Mouse (Mus musculus) kidney, postnatal 36 days (tissue): Measurements from ENCODE around the gene Tspyl3.

Experiments used
- DNase-seq, 2 experiments: peaks; one replicate each; pipeline ENCODE4 v3.0.0; 2021 to 2022; ENCODE audit warnings: mixed read lengths in 2 of 2

The Tspyl3 gene

DNA sequence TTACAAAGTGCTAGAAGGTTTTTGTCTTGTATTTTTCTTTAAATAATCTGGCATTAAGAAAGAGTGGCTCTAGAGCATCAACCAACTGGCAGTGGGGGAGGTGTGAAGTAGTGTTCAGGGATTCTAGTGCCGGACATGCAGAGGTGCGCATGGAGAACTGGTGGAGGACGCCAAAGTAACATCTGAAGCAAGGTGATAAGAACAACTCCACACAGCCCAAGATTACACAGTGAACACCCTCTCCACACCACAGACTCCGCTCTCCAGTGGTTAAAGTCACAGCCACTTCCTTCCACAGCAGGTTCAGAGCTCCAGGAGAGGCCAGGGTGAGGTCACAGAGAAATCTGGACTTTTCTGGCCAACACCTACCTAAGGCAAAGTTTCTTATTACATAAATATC is 2.7 kb upstream of the Tspyl3 start:
- no peak for DNase-seq

DNA sequence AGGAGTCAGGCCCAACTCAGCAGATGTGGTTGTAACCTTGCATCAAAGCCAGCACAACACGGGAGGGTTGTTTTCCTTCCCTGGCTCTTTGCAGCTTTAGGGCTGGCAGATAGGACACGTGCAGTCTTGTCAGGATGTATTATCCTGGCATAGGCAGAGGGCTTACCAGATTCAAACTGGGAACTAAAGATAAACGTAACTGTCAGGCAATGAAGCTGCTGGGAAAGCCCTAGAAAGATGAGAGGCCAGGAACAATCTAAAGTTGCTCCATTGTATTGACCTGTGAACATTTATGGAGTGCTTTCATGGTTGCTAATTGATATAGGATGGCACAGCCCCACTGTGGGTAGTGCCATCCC is 333 bp upstream of the Tspyl3 start:
- no peak for DNase-seq

DNA sequence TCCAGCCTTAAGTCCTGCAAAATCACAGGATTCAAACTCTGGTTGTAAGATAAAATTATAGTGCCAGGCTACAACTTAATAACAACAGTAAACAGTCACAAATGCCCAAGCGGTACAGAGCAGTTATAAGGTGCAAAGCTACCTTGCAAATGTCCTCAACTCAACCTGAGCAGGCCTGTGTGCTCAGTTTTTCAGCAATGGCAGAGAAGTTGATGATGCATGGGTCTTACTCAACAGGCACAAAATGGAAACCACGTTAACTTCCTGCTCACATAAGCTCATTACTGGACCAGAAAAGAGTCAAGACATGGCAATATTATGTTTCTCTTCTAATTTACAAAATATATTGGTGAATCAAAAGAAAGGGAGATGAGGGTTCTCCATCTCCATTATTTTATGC is 2.7 kb downstream of the Tspyl3 start:
- DNase-seq, result no peak

DNA sequence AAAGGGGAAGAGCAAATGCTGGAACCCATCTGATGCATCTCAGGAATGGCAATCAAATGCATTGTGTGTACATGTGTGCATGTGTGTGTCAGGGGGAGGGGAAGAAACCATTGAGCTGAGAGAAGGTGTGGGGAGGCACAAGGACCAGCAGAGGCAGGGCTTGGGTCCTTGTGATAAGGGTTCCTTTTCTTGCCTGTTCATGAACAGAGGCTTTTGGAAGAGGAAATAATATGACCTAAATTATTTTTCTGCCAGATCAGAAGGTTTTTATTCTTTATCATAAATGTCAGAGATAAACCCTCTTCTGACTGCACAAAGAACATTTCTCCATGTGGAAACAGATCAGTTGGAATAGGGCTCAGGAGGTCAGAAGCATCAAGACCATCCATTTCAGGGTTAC is 3.1 kb downstream of the Tspyl3 start:
- no peak for DNase-seq

DNA sequence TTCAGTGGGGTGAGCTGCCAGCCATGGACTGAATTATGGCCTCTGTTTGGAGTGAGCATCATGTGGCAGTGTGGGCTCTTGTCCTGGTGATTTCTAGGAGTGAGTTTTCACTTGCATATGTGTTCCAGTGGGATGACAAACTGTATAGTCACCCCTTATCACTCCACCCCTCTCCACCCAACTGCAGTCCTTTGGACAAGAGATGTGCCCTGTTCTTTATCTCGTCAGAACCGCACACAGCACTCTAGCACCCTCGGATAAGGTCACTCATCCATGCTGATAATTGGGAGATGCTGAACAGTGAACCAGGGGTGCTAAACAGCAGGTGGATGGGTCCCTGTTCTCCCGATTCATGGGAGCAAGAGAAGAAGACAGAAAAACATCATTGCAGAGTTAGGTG is 3.6 kb downstream of the Tspyl3 start:
- DNase-seq, result no peak

DNA sequence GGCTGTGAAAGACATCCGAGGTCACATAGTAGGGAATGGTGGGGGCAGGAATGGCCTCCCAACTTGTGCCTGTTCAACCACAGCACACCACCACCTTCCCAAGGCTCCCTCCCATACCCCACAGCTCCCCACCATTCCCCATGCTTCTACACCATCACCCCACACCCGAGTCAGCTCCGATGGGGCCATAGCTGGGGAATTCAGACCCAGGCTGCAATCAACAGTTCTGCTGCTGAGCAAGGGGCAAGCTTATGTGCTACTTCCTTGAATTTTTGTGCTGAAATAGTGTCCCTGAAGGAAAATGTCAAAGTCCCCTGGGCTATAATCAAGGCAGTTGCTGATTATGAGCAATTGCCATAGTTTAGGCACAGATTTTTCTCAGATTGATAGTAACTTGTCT is 6.7 kb downstream of the Tspyl3 start:
- DNase-seq, result no peak

DNA sequence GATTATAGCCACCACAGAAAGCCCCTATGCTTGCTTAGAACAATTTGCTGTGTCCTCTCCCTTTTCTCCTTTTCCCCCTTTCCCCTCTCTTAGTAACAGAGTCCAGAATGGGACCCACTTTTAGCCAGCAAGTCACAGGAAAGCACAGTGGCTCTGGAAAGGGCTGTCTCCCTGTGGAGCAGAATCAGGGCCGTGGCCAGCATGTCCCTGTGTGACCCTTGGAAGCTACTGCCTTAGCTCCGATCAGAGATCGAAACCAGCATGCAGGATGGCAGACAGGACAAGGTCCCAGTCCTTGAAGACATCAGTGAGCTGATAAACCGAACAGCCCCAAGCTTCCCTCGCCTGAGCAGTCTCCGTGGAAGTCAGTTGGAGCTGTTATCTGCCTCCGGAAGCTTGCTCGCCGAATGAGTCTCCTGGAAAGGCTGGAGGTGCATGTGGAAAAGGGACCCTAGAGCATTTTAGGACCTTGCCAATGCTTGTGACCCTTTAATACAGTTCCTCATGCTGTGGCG is 7.4 kb downstream of the Tspyl3 start:
- no peak for DNase-seq

DNA sequence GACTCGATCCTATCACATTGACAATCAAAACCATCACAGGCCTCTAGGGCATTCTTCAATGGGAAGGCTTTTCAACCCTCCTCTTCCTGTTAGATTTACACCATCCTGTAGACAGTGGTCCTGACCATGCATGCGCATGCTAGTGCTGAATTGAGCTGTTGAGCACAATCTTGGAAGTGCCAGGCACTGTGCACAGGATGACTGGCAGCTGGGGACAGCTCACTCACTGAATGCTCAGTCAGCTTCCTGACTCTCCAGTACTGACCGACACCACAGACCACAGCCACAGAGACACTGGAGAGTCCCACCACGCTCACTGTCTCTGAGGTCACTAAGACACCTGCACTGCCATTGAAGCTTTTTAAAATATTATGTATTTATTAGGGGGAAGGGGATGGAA is 9.8 kb downstream of the Tspyl3 start:
- no peak for DNase-seq

DNA sequence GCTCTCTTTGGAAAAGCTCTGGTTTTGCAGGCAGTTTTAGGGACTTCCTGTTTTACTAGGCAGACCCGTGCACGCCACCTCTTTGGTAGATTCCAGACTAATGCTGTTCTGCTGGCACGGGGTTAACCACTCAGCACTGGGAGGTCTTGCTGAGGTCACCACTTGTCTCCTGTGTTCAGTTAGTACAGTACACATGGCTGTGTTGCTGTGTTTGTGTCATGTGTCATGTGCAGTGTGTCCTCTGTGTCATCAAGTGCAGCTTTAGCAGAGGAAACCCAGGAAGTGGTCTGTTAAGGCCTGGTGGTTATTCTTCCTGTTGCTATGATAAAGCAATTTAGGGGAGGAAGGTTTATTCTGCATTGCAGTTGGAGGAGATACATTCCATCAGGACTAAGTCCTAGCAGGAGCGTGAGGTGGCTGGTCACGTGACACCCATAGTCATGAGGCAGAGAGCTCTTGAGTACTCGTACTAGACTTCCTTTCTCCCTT is 10.4 kb downstream of the Tspyl3 start:
- DNase-seq, result no peak

DNA sequence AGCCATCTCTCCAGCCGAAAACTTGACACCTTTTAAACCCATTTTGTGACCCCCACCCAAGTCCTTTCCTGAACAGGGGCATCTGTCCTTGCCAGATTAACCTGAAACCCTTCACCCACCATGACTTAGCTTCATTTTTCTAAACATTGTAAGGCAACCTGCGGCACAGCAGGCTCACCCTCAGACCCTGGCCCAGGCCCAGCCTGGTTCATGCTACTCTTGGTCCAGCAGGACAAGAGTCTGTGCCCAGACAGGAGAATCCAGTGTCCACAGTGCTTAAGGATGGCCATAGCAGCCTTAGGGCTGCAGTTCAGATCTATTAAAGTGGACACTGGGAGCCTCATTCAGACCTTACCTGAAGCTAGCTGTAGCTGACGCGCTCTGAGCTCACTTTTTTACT is 11.9 kb downstream of the Tspyl3 start:
- no peak for DNase-seq

DNA sequence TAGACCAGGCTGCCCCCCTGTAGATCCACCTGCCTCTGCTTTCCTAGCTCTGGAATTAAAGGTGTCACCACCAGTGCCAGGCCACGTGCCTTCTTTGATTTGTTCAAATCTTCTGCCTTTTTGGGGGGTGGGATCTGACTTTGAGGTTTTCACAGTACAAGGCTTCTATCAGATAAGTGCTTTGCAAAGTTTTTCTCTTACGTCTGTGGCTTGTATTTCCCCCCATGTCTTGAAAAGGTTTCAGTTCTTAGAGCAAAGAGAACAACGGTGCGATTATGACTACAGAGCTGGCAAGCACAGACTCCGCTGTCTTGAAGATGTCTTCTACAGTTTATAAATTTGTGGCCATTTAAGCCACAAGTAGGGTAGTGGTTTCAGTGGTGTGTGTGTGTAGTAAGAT is 13.8 kb downstream of the Tspyl3 start:
- no peak for DNase-seq

DNA sequence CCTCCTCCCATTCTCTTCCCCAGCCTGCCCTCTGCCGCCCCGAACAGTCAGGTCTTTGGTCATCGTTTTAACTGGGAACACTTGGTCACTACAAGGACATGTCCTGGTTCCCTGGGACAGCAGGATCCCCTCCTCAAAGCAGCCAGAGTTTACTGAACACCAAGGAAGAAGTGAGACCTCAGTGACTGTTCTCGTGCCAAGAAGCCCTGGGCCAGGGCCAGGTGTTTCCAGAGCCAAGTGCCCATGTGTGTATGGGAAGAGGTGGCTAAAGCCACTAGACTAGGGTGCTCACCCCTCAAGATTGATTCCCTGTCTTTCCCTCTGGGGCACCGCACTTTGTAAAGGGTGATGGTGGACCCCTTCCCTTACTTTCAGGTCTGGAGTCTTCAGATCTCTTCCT is 16.0 kb downstream of the Tspyl3 start:
- peak in 1 of 2 experiments; percentile 23 for DNase-seq

DNA sequence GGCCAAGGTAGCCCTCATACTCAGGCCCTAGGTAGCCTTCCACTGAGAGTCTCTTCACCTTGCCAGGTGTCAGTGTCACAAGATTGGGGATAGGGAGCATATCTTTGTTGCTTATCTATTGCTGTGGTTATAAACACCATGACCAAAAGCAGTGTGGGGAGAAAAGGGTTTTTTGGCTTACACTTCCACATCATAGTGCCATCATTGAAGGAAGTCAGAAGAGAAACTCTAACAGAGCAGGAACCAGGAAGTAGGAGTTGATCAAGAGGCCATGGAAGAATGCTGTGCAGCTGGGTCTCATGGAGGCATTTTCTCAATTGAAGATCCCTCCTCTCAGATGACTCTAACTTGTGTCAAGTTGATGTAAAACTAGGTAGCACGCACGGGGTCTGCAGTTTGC is 17.1 kb downstream of the Tspyl3 start:
- DNase-seq, result no peak

DNA sequence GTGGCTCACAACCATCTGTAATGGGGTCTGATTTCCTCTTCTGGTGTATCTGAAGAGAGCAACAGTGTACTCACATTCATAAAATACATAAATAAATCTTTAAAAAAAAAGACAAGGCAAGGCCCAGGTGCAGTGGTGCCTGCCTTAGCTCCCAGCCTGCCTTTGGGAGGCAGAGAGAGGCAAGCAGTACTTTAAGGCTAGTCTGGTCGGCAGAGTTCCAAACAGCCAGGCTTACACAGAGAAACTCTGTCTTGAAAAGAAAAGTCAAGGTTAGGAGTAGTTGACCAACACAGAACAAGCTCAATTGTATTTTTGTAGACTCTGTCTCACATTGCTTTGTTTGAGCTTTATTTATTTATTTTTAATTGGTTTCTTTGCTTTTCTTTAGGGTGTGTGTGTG is 22.5 kb downstream of the Tspyl3 start:
- no peak for DNase-seq

DNA sequence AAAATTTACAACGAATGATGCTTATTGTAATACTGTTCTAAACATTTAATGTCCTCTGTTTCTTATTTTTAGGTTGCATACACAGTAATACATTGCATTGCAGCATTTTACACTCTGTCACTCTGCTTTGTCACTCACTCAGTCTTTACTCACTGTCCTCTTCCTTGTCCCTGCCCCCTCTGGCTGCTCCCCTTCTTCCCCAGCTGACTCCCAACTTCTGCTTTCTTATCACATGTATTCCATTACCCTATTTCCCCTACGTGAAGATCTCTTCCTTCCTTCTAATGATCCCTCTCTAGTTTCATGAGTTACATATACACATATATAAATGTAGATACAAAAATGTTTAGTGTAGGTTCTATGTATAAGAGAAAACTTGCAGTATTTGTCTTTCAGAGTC is 26.1 kb downstream of the Tspyl3 start:
- DNase-seq, result no peak

DNA sequence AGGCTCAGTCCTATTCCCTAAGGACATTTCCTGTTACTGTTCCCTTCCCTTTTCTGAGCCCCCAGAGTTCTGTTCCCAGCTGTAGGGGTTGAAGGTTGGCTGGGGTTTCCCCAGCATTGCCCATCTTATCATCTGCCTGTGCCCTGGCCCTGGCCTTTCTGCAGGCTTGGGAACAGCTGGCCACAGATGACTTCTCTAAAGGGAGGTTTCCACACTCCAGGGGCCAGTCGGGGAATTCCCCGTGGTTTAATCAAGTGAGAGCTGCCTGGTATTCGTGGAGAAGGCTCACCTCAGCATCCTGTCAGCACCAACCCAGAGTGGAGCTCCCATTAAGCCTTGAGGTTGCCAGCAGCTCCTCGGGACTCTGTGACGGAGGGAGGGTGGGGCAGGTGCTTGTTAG is 26.8 kb downstream of the Tspyl3 start:
- DNase-seq, result no peak

DNA sequence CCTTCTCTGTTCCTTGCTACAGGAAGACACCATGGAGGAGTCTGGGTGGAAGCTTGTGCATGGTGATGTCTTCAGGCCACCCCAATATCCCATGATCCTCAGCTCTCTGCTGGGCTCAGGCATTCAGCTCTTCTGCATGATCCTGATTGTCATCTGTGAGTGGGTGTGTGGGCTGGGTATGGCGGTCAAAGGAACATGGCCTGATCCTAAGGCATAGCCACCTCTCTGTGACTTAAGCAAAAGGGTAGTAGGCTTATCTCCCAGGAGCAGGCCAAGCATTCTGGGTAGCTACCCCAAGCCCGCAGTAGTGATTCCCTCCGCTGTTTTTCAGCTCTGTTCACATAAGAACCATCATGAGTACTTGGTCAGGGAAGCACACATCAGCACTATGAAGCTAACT is 31.0 kb downstream of the Tspyl3 start:
- no peak for DNase-seq

DNA sequence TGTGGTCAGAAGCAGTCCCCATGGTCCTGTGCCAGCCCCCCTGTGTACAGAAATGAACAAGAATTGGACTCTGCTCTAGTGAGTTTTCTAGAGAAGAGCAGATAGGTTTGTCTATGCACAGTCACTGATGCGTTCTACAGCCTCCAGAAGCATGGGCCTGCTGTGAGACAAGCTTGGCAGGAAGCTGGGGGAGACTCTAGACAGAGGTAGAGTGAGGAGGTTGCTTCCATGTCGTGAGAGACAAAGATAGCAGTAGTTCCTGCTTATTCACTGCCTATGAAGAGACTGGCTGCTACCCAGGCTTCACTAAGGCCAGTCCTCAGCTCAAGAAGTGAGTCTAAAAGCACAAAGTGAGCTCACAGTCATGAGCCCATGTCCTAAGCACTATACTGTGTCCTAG is 34.0 kb downstream of the Tspyl3 start:
- DNase-seq, result no peak

DNA sequence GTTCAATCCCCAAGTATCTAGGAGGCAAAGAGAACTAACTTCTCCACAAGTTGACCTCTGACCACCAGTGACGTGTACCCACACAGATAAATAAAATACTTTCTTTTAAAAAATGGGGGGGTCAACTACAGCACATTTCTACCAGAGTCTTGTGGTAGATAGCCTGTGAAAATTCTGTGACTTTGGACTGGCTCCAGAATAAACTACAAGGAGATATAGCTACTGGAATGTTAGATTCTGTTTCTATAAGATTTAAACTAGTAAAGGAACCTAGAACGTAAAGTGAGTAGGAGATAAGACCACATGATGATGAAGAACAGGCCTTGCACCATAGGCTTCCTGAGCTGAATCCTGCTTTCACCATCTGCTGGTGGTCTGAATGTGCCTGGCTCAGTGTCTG is 37.4 kb downstream of the Tspyl3 start:
- DNase-seq, result no peak

DNA sequence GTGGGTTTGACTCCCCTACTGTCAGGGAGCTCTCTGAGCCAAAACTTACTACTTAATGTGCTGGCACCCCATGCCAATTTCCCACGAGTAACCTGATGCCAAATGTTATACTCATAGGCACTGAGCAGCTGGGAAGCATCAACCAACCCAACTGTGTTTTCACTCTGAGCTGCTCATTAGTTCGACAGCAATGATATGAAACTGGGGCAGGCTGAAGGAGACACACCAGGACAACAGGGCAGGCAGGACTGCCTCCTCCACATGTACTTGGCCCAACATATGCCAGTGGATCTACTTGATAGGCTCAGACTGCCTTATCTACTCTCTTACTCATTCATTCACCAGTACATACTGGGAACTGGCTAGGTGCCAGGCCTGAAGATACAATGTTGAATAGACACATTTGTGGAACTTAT is 39.1 kb downstream of the Tspyl3 start:
- DNase-seq, result no peak

DNA sequence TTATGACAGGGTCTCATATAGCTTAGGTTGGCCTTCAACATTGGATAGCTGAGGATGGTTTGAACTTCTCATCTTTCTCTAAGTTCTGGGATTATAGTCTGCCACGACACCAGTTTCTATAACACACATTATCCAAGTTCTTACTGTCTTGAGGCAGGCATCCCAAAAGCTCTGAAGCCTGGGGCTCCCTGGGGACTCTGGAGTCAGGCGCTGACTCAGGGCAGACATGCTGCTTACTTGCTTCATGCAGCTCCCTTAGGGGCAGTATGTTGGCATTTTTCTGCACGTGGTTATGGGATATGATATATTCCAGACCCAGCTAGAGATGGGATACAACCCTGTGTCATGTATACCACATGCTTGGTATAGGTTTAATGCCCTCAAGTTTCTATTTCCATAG is 45.3 kb downstream of the Tspyl3 start:
- no peak for DNase-seq

DNA sequence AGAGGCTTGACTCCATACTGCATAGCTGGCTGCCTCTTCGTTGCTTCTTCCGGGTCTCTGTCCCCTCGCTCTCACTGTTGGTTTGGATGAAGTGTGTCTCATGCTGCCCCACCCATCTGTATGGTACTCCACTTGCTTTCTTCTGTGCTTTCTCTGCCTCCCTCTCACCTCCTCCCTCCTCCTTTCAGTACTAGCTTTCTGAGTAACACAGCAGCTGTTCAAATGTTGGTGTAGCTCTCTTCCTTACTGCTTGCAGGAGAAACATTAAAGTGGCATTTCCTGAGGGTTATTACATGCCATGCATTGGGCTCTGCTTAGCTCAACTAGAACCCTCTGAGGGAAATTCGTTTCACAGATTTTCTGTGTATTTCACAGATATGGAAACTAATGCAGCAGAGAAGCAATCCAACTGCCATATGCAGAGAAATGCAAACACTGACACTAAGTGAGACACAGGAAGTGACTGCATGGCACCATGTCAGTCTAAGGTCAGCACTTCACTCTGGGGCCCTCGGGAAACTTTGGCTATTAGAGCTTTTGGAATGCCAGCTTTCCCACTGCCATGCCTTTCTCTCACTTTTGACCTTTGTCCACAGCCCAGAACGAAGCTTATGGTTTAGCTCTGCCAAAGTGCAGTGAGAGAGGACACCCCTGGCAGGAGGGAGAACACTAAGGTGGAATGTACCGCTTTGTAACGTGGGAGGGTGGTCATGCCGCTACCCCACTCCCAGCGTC is 45.9 kb downstream of the Tspyl3 start:
- peak; percentile 47 to 55 for DNase-seq

DNA sequence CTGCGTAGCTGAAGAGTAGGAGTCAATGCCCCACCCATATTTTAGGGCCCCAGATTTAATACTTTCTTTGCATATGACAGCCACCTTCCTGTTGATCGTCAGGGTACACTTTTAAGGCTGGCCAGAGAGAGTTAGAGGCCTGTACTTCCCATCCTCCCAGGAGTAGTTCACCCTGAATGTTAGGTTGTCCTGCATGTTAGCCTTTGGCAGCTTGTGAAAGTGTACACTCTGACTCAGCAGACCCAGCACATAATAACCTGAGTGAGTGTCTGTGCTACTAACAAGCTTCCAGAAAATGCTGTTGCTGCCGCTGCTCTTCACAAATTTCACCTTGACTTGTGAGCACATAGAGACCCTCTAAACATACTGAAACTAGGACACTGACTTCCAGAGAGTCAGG is 48.1 kb downstream of the Tspyl3 start:
- peak; percentile 16 to 32 for DNase-seq

DNA sequence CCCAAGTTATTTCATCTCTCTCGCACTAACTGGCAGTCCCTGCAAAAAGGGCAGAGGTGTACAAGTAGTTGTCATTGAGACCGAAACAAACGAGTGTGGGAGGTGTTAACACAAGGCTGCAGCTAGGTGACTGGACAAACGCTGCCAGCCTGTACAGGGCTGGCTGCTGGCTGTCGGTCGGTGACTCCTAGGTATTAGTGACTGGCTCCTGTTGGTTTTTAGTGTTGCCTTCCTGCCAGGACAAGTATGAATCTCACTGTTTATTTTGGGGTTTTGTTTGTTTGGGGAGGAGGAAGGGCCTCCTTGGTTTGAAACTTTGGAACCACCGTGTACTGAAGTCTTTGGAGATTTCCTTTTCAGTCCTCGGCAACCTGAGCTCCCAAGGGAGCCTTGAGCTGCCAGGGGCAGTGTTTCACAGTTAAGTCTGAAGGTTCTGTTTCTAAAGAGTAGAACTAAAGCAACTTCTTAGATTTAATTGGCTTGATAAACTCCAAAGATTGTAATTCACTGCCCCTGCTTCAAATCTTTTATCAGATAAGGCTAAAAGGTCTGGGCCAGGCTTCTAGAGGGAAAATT is 49.2 kb downstream of the Tspyl3 start:
- DNase-seq, result no peak
